Mouse (Mus musculus): ENCODE results near the gene Fam213b. TPM values are rescaled to one million over a fixed set of nuclear protein-coding genes. Genes with fewer than 3 reads are reported as not detected.

Gene Fam213b
- polyA plus RNA-seq, 1 experiment, result 5.7 TPM

GRCm38 (mm10) chr4:154929088-154929660, 30.2 kb upstream of the Fam213b start:
- no peak overlapping the region for H3K4me3 ChIP-seq
- TF ChIP-seq USF1 (IDR thresholded peaks at IDR 0.05; ENCODE audit: low read depth), result no peak
- no peak for TF ChIP-seq POLR2A (IDR thresholded peaks at IDR 0.05; ENCODE audit: insufficient read length, low read depth)
- TF ChIP-seq REST (IDR thresholded peaks at IDR 0.05; ENCODE audit: insufficient read depth, insufficient read length), result no peak
- peaks cover 21% of the 10 kb centered on the region for H3K27me3 ChIP-seq (ENCODE audit: control insufficient read depth, insufficient read depth, insufficient read length)
- peak overlapping the region; percentile 34 for H3K4me2 ChIP-seq (ENCODE audit: low read depth)
- H3K36me3 ChIP-seq (ENCODE audit: control insufficient read depth, insufficient read depth), result no peaks in the 10 kb centered on the region
- H3K79me2 ChIP-seq (ENCODE audit: control insufficient read depth, insufficient read depth), result no peaks in the 10 kb centered on the region
- H3ac ChIP-seq (ENCODE audit: control insufficient read depth, insufficient read length), result no peak overlapping the region

GRCm38 (mm10) chr4:154928395-154929087, 29.6 kb upstream of the Fam213b start, which contains the start of gene Tnfrsf14:
Tnfrsf14 (minus strand) TSS chr4:154928563.
- H3ac ChIP-seq (ENCODE audit: control insufficient read depth, insufficient read length), result no peak within 1 kb of the TSS
- H3K36me3 ChIP-seq (ENCODE audit: control insufficient read depth, insufficient read depth), result no peaks in the 10 kb centered on the region
- H3K4me2 ChIP-seq (ENCODE audit: low read depth), result peak within 1 kb of the TSS; percentile 71
- TF ChIP-seq POLR2AphosphoS2 (IDR thresholded peaks at IDR 0.05; ENCODE audit: insufficient read length, low read depth) (no peak), E2F4 (IDR thresholded peaks at IDR 0.05; ENCODE audit: insufficient read depth) (no peak), POLR2A (IDR thresholded peaks at IDR 0.05; ENCODE audit: insufficient read length, low read depth) (no peak), MYOD1 (IDR thresholded peaks at IDR 0.05; ENCODE audit: control insufficient read depth in 1 of 3, insufficient read length in 2 of 3, low read depth in 2 of 3) (no peak), USF1 (IDR thresholded peaks at IDR 0.05; ENCODE audit: low read depth) (no peak), REST (IDR thresholded peaks at IDR 0.05; ENCODE audit: insufficient read depth, insufficient read length) (no peak), MYOG (IDR thresholded peaks at IDR 0.05; ENCODE audit: control insufficient read depth in 1 of 3, insufficient read depth in 1 of 3, insufficient read length in 2 of 3, low read depth in 2 of 3) (no peak), MAX (IDR thresholded peaks at IDR 0.05; ENCODE audit: low read depth) (no peak), TCF3 (IDR thresholded peaks at IDR 0.05; ENCODE audit: insufficient read length, low read depth) (no peak), SRF (IDR thresholded peaks at IDR 0.05; ENCODE audit: control insufficient read depth, insufficient read length, low read depth) (no peak), TCF12 (IDR thresholded peaks at IDR 0.05; ENCODE audit: insufficient read depth, poor library complexity, severe bottlenecking) (no peak), CEBPB (IDR thresholded peaks at IDR 0.05; ENCODE audit: insufficient read depth, poor library complexity, severe bottlenecking) (no peak)
- no peaks in the 10 kb centered on the region for H3K79me2 ChIP-seq (ENCODE audit: control insufficient read depth, insufficient read depth)
- no peak within 1 kb of the TSS for H3K4me3 ChIP-seq
- H3K27me3 ChIP-seq (ENCODE audit: control insufficient read depth, insufficient read depth, insufficient read length), result peaks cover 14% of the 10 kb centered on the region

GRCm38 (mm10) chr4:154927899-154928337, 29.0 kb upstream of the Fam213b start:
- TF ChIP-seq TCF12 (IDR thresholded peaks at IDR 0.05; ENCODE audit: insufficient read depth, poor library complexity, severe bottlenecking) (no peak), CEBPB (IDR thresholded peaks at IDR 0.05; ENCODE audit: insufficient read depth, poor library complexity, severe bottlenecking) (no peak), POLR2AphosphoS2 (IDR thresholded peaks at IDR 0.05; ENCODE audit: insufficient read length, low read depth) (no peak)
- H3K36me3 ChIP-seq (ENCODE audit: control insufficient read depth, insufficient read depth), result no peaks in the 10 kb centered on the region
- H3ac ChIP-seq (ENCODE audit: control insufficient read depth, insufficient read length), result no peak overlapping the region
- no peak overlapping the region for H3K4me3 ChIP-seq
- peak overlapping the region; percentile 71 for H3K4me2 ChIP-seq (ENCODE audit: low read depth)
- H3K27me3 ChIP-seq (ENCODE audit: control insufficient read depth, insufficient read depth, insufficient read length), result peaks cover 13% of the 10 kb centered on the region
- no peaks in the 10 kb centered on the region for H3K79me2 ChIP-seq (ENCODE audit: control insufficient read depth, insufficient read depth)

- peaks cover 13% of the 10 kb centered on the region for H3K27me3 ChIP-seq (ENCODE audit: control insufficient read depth, insufficient read depth, insufficient read length)
- no peak overlapping the region for H3ac ChIP-seq (ENCODE audit: control insufficient read depth, insufficient read length)
- H3K4me2 ChIP-seq (ENCODE audit: low read depth), result peak overlapping the region; percentile 71
- no peaks in the 10 kb centered on the region for H3K79me2 ChIP-seq (ENCODE audit: control insufficient read depth, insufficient read depth)
- no peak for TF ChIP-seq REST (IDR thresholded peaks at IDR 0.05; ENCODE audit: insufficient read depth, insufficient read length)
- no peak for TF ChIP-seq TCF3 (IDR thresholded peaks at IDR 0.05; ENCODE audit: insufficient read length, low read depth)
- no peak for TF ChIP-seq MYOD1 (IDR thresholded peaks at IDR 0.05; ENCODE audit: control insufficient read depth in 1 of 3, insufficient read length in 2 of 3, low read depth in 2 of 3)
- no peak for TF ChIP-seq MYOG (IDR thresholded peaks at IDR 0.05; ENCODE audit: control insufficient read depth in 1 of 3, insufficient read depth in 1 of 3, insufficient read length in 2 of 3, low read depth in 2 of 3)
- no peak for TF ChIP-seq CEBPB (IDR thresholded peaks at IDR 0.05; ENCODE audit: insufficient read depth, poor library complexity, severe bottlenecking)
- no peak for TF ChIP-seq POLR2A (IDR thresholded peaks at IDR 0.05; ENCODE audit: insufficient read length, low read depth)
- no peak for TF ChIP-seq SRF (IDR thresholded peaks at IDR 0.05; ENCODE audit: control insufficient read depth, insufficient read length, low read depth)
- no peak for TF ChIP-seq E2F4 (IDR thresholded peaks at IDR 0.05; ENCODE audit: insufficient read depth)
- TF ChIP-seq TCF12 (IDR thresholded peaks at IDR 0.05; ENCODE audit: insufficient read depth, poor library complexity, severe bottlenecking), result no peak
- no peak for TF ChIP-seq MAX (IDR thresholded peaks at IDR 0.05; ENCODE audit: low read depth)
- TF ChIP-seq POLR2AphosphoS2 (IDR thresholded peaks at IDR 0.05; ENCODE audit: insufficient read length, low read depth), result no peak
- TF ChIP-seq USF1 (IDR thresholded peaks at IDR 0.05; ENCODE audit: low read depth), result no peak
- H3K4me3 ChIP-seq, result no peak overlapping the region
- no peaks in the 10 kb centered on the region for H3K36me3 ChIP-seq (ENCODE audit: control insufficient read depth, insufficient read depth)
Measured at GRCm38 (mm10) chr4:154926969-154927898, 28.3 kb upstream of the Fam213b start.

All from myocyte (in vitro differentiated cells).